In genomic region chr4:129190538-129190937, GRCm38 (mm10) we compare ENCODE assay signal across 7 mouse cellular contexts. TPM values are rescaled to one million over a fixed set of nuclear protein-coding genes. Genes with fewer than 3 reads are reported as not detected.
DNase-seq lines count a peak whose midpoint lies in the region; ATAC-seq lines count a peak whose summit lies in the region.

No protein-coding gene starts in this region.

- H3K27me3 ChIP-seq in heart, embryonic 16.5 days (ENCODE audit: control insufficient read depth, insufficient read depth, low read length): no peaks in the 10 kb centered on the region
- no peaks in the 10 kb centered on the region for H3K27me3 ChIP-seq in splenic B cell, adult 2 months (ENCODE audit: control insufficient read depth, insufficient read depth, low read length, poor library complexity, severe bottlenecking)

- H3K4me1 ChIP-seq in heart, embryonic 16.5 days (ENCODE audit: control insufficient read depth, insufficient read depth, low read length): peaks cover 21% of the 10 kb centered on the region

- DNase-seq in spleen, postnatal 10 days (ENCODE audit: low spot score in 2 of 2): peak; percentile 31 to 39
- no peak for DNase-seq in spleen, postnatal 4 days (ENCODE audit: low spot score in 2 of 2)
- DNase-seq in cerebellum, adult 9-11 months: peak; percentile 38
- DNase-seq in liver: peak; percentile 26
- DNase-seq in splenic B cell, adult 2 months (ENCODE audit: low read depth, low spot score): peak; percentile 25
- DNase-seq in frontal cortex, postnatal 14 days (ENCODE audit: low spot score in 2 of 2): no peak

- peak overlapping the region; percentile 83 for H3K9ac ChIP-seq in heart, embryonic 16.5 days (ENCODE audit: low read length)

- peak overlapping the region; percentile 83 for H3K4me2 ChIP-seq in heart, embryonic 16.5 days (ENCODE audit: low read depth, low read length)

- no peaks in the 10 kb centered on the region for H3K9me3 ChIP-seq in heart, embryonic 16.5 days (replicated peaks; ENCODE audit: control insufficient read depth, low read length)

- ATAC-seq in heart, embryonic 16.5 days (replicated peaks; ENCODE audit: extremely low read depth, insufficient read depth, low FRiP score): no peak

- H3K36me3 ChIP-seq in heart, embryonic 16.5 days (ENCODE audit: control insufficient read depth, insufficient read depth): no peaks in the 10 kb centered on the region
- H3K36me3 ChIP-seq in splenic B cell, adult 2 months (ENCODE audit: control insufficient read depth, insufficient read depth, low read length, poor library complexity, severe bottlenecking): no peaks in the 10 kb centered on the region

- peak overlapping the region; percentile 79 for H3K27ac ChIP-seq in heart, embryonic 16.5 days (ENCODE audit: low read length)

- 4% methylated on average over 12 of the region's 12 CpGs for WGBS in heart, embryonic 16.5 days

- peak overlapping the region; percentile 82 for H3K4me3 ChIP-seq in heart, embryonic 16.5 days (ENCODE audit: low read length)

RNA-seq across cellular contexts. Expression of gene Yars, which starts 1.0 kb away (rescaled TPM):
- polyA plus RNA-seq in heart, embryonic 16.5 days (2015; fragmentation: Nextera tagmentation; extraction: Ambion mirVana): 45.9 and 53.3 TPM in 2 replicates

RNA-seq across cellular contexts. Expression of gene S100pbp, which starts 1.0 kb away (rescaled TPM):
- 10.9 and 11.8 TPM in 2 replicates for polyA plus RNA-seq in heart, embryonic 16.5 days (2015; fragmentation: Nextera tagmentation; extraction: Ambion mirVana)

RNA-seq across cellular contexts. Expression of gene Fndc5, which starts 53.7 kb away (rescaled TPM):
- 9.2 and 10.9 TPM in 2 replicates for polyA plus RNA-seq in heart, embryonic 16.5 days (2015; fragmentation: Nextera tagmentation; extraction: Ambion mirVana)

Comparison
In these comparisons a context has a peak if more than half of its experiments do, and no peak if none do; other contexts are left out.
1. DNase-seq: peak in spleen, postnatal 10 days (2 of 2), cerebellum, adult 9-11 months (single experiment), liver (single experiment) and splenic B cell, adult 2 months (single experiment); none in spleen, postnatal 4 days (0 of 2) and frontal cortex, postnatal 14 days (0 of 2).